Mouse (Mus musculus): ENCODE results near the gene Kdm3a.
A peak's percentile ranks its signal among the peaks of the same experiment; 100 is the strongest.

The Kdm3a gene

DNA sequence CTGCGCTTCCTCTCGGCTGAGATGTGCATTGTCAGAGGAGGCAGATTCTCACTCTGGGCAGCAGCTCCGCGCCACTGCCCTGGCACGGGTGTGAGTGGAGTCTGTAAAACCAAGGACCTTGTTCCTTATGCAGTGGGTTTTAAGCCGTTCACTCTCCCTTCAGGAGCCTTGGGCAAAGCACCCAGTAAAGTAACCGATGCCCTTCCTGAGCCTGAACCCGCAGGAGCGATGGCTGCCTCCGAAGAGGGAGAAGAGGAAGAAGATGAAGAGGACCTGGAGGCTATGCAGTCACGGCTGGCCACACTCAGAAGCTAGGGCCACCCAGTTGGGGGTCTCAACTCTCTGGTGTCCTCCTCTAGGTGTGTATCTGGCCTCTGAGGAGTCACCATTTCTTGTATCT, 53.3 kb downstream of the Kdm3a start:
- no peak for DNase-seq (ENCODE audit: low spot score in 2 of 2)

DNA sequence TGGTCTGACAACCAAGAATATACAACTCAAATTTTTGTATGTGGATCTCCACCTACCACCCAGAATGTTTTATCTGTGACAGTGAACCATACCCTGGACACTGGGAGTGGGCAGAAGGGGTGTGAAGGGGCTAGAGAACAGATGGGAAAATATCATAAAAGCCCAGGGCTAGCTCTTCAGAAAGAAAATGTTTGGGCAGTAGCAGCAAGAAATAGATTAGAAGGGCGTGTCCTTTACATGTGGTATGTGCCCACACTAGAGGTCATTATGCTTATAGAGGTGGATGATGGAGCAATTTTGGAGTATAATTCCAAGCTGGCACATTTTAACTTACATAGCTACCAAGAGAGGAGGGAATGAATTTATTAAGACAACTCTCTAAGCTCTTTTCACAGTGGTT, 57.4 kb downstream of the Kdm3a start:
- DNase-seq (ENCODE audit: low spot score in 2 of 2) = no peak

DNA sequence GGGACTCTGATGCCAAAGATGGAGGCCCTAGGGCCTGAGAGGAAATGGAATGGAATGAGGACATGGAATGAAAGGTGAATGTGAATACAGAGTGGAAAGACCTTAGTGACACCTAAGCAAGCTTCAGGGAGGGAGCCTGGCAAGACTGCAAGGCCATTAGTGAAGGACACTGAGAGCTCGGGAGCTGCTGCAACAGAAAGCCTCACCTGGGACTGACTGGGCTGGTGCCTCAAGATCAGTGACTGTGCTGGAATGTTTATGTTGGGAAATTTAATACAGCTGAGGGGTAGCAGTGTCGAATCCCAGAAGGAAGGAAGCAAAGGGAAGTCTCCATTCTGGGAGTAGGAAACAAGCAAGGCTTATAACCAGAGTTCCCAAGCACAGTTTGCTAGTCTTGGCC, 63.8 kb downstream of the Kdm3a start:
- DNase-seq (ENCODE audit: low spot score in 2 of 2) = no peak

DNA sequence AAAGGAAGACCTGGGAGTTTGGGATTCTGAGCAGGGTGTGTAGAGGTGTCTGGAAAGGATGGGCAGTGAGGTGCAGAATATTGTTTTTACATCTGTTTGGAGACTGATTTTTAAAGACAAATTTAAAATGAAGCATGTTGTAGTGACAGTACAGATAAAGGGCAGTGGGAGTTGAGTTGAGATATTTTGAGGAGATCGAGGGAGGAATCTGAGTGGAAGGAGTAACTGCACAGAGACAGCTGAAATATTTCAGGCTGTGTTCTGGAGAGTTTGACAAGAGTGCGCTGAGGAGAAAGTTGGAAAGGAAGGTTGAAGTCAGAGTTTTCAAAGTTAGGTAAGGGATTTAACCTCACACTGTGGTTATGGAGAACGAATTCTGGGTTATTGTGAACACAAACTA, 64.2 kb downstream of the Kdm3a start:
- no peak for DNase-seq (ENCODE audit: low spot score in 2 of 2)

DNA sequence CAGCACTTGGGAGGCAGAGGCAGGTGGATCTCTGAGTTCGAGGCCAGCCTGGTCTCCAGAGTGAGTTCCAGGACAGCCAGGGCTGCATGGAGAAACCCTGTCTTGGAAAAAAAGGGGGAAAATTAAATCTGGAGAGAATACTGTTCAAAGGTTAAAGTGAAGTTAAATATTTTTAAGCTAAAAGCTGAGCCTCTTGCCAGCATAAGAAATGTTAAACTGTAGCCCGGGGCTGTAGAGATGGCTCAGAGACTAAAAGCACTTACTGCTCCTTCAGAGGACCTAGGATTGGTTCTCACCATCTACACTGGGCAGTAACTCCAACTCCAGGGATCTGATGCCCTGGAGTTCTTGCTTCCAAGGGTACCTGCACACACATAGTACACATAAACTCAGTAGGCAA, 76.0 kb downstream of the Kdm3a start:
- DNase-seq (ENCODE audit: low spot score in 2 of 2) = no peak

DNA sequence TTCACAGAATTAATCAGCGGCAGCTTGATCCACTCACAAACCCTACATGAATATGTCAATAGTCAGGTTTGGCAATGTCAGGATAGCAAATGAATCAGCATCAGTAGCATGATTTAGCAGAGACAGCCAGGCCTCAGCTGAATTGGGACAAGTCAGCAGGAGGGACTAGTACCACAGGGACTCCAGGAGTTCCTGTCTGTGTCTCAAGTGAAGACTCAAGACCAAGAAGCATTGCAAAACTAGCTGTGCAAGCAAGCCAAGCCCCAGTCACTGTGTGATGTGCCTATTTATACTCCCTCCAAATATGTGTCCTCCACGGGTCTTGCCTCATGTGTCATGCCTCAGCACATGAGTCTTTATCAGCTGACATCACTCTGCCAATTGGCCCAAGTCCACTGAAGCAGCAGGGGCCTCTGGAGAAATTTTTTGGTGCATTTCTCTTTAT, 77.3 kb downstream of the Kdm3a start:
- no peak for DNase-seq (ENCODE audit: low spot score in 2 of 2)

DNA sequence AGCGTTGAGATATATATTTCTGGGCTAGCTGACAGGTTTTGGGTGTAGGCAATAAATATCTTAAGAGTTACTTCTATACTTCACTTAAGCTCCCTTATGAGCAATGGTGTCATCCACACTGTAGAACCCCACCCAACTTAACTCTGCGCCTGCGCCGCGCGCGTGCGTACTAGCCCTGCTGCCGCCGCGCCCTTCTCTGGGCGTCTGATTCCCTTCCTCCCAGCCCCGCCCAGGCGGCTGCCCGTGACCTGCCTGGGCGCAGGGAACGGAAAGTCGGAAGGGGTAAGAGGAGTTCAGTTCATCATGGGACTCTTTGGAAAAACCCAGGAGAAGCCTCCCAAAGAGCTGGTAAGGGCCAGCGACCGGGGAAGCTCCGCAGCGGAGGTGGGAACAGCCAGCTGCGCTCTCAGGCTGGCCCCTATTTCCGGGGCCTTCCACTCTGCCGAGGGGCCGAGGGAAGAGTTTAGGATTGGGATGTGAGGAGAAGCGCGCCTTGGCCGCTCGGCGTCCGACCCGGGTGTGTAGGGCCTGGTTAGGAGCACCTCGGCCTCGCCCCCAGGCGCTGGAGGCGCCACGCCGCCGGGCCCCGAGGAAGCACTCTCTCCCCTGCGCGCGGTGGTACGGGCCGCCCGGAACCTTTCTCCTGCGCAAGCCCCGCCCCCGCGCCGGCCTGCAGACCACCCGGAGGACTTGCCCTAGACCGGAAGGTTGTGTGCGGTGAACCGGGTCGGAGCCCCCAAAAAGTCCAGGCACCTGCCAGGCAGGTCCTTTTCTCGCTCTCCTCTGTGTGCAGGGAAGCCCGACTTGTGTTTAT, 88.9 kb downstream of the Kdm3a start, which contains the start of gene Chmp3:
TSS of gene Chmp3 (plus strand) at position 112 of the 814 bp plus-strand sequence.
- DNase-seq (ENCODE audit: low spot score in 2 of 2) = peak; percentile 97 to 98
